36 mouse cellular contexts compared by ENCODE assay signal in genomic region chr10:76488265-76488664, GRCm38 (mm10). TPM values are rescaled to one million over a fixed set of nuclear protein-coding genes. Genes with fewer than 3 reads are reported as not detected.
DNase-seq lines count a peak whose midpoint lies in the region; ATAC-seq and TF ChIP-seq lines count a peak whose summit lies in the region.
"Had no signal": no experiment of that assay in that cellular context is flagged by ENCODE, and none has a peak within 500 bp of the region (broad histone marks: within the 10 kb centered on the region; RNA-seq: fewer than 3 reads in every experiment).

No protein-coding gene starts in this region.

- DNase-seq in MEL (ENCODE audit: low read depth, low spot score): peak; percentile 95
- peak in 1 of 3 experiments; percentile 11 for DNase-seq in liver, embryonic 14.5 days (ENCODE audit: low read depth in 3 of 3, low spot score in 3 of 3)
- no peak for DNase-seq in thymus, postnatal 0 days (ENCODE audit: low spot score)
- no peak for DNase-seq in thymus, postnatal 36 days
- no peak for DNase-seq in gastrocnemius, postnatal 10 days
- DNase-seq: adrenal gland, postnatal 14 days; cerebellum, adult 11 months; cerebellum, adult 9-11 months; gastrocnemius, adult 2 months; heart, postnatal 4 days; kidney, adult 18-20 months; kidney, postnatal 36 days; lung, adult 2 months; lung, postnatal 10 days; retina, postnatal 1 day; right cerebral cortex, postnatal 14 days; thymus, postnatal 25 days had no signal

- WGBS in liver, embryonic 14.5 days (ENCODE audit: insufficient replicate concordance): 22% methylated on average over 8 of the region's 8 CpGs

- H3K79me2 ChIP-seq in MEL (ENCODE audit: control insufficient read depth, insufficient read depth, low read length, poor library complexity): no peaks in the 10 kb centered on the region; the same call in 1 of the 2 replicates

- peak overlapping the region; percentile 83 for H3K27ac ChIP-seq in MEL (ENCODE audit: control insufficient read depth, low read depth, low read length)
- no peak overlapping the region for H3K27ac ChIP-seq in liver, embryonic 14.5 days
- H3K27ac ChIP-seq: embryonic facial prominence, embryonic 13.5 days; forebrain, embryonic 10.5 days; forebrain, embryonic 15.5 days; gastrocnemius, adult 2 months; heart, embryonic 15.5 days; hindbrain, embryonic 13.5 days; layer of hippocampus, adult 2 months; left cerebral cortex, adult 2 months; limb, embryonic 13.5 days; midbrain, embryonic 13.5 days; neural tube, embryonic 15.5 days had no signal

- TF ChIP-seq RAD21 in MEL (IDR thresholded peaks at IDR 0.05; ENCODE audit: low read depth, low read length): no peak

- TF ChIP-seq CTCF in MEL (IDR thresholded peaks at IDR 0.05 in 2 of 3, conservative IDR thresholded peaks at IDR 0.05 in 1 of 3; ENCODE audit: control insufficient read depth in 1 of 3, insufficient read depth in 1 of 3, low read depth in 2 of 3, low read length in 3 of 3, poor library complexity in 1 of 3, severe bottlenecking in 1 of 3): no peak
- no peak for TF ChIP-seq CTCF in liver, embryonic 14.5 days (IDR thresholded peaks at IDR 0.05; ENCODE audit: low read depth)

- peaks cover 14 to 19% of the 10 kb centered on the region in 2 experiments for H3K4me1 ChIP-seq in MEL (ENCODE audit: control insufficient read depth in 1 of 2, insufficient read depth in 2 of 2, low read length in 2 of 2)
- peaks cover 0 to 7% of the 10 kb centered on the region in 2 experiments; a peak in 2 of 4 replicates for H3K4me1 ChIP-seq in liver, embryonic 14.5 days (replicated peaks; ENCODE audit: control insufficient read depth in 2 of 2, insufficient read depth in 2 of 2, low read length in 1 of 2)
- peaks cover 80% of the 10 kb centered on the region for H3K4me1 ChIP-seq in megakaryocyte, embryonic 14.5 days
- H3K4me1 ChIP-seq: embryonic facial prominence, embryonic 13.5 days; forebrain, embryonic 10.5 days; forebrain, embryonic 15.5 days; heart, embryonic 15.5 days; hindbrain, embryonic 13.5 days; limb, embryonic 13.5 days; midbrain, embryonic 13.5 days; neural tube, embryonic 15.5 days had no signal

- H3K27me3 ChIP-seq in MEL (ENCODE audit: control insufficient read depth in 1 of 2, insufficient read depth in 2 of 2, low read length in 2 of 2): no peaks in the 10 kb centered on the region
- H3K27me3 ChIP-seq in liver, embryonic 14.5 days (ENCODE audit: control insufficient read depth, insufficient read depth, low read length): no peaks in the 10 kb centered on the region
- no peaks in the 10 kb centered on the region for H3K27me3 ChIP-seq in megakaryocyte, embryonic 14.5 days (replicated peaks)
- H3K27me3 ChIP-seq: embryonic facial prominence, embryonic 13.5 days; forebrain, embryonic 15.5 days; heart, embryonic 15.5 days; hindbrain, embryonic 13.5 days; limb, embryonic 13.5 days; midbrain, embryonic 13.5 days; neural tube, embryonic 15.5 days had no signal

- peak overlapping the region in 1 of 2 experiments; percentile 19; a peak in 2 of 4 replicates for H3K4me3 ChIP-seq in MEL (ENCODE audit: control insufficient read depth in 1 of 2, insufficient read depth in 1 of 2, low read depth in 2 of 2, low read length in 2 of 2)
- H3K4me3 ChIP-seq in liver, embryonic 14.5 days (ENCODE audit: insufficient read depth in 1 of 2, low read depth in 2 of 2, low read length in 2 of 2): no peak overlapping the region
- H3K4me3 ChIP-seq in megakaryocyte, embryonic 14.5 days (replicated peaks): peak overlapping the region; percentile 66
- H3K4me3 ChIP-seq: embryonic facial prominence, embryonic 13.5 days; forebrain, embryonic 10.5 days; forebrain, embryonic 15.5 days; gastrocnemius, adult 2 months; heart, embryonic 15.5 days; hindbrain, embryonic 13.5 days; layer of hippocampus, adult 2 months; left cerebral cortex, adult 2 months; limb, embryonic 13.5 days; midbrain, embryonic 13.5 days; neural tube, embryonic 15.5 days had no signal

- TF ChIP-seq EP300 in MEL (IDR thresholded peaks at IDR 0.05; ENCODE audit: low read depth in 1 of 2, low read length in 2 of 2): peak; percentile 90 to 93
- TF ChIP-seq EP300 in liver, embryonic 14.5 days (IDR thresholded peaks at IDR 0.05; ENCODE audit: low read depth): no peak

- H3K9me3 ChIP-seq in MEL (replicated peaks; ENCODE audit: insufficient read depth, low read length): no peaks in the 10 kb centered on the region
- no peaks in the 10 kb centered on the region for H3K9me3 ChIP-seq in liver, embryonic 14.5 days (ENCODE audit: control insufficient read depth, low read length)
- H3K9me3 ChIP-seq in megakaryocyte, embryonic 14.5 days: no peaks in the 10 kb centered on the region
- H3K9me3 ChIP-seq: embryonic facial prominence, embryonic 13.5 days; forebrain, embryonic 10.5 days; forebrain, embryonic 15.5 days; heart, embryonic 15.5 days; hindbrain, embryonic 13.5 days; limb, embryonic 13.5 days; midbrain, embryonic 13.5 days; neural tube, embryonic 15.5 days had no signal

- H3K36me3 ChIP-seq in MEL (ENCODE audit: control insufficient read depth in 1 of 2, insufficient read depth in 2 of 2, low read length in 2 of 2): peaks cover 6 to 22% of the 10 kb centered on the region in 2 experiments
- H3K36me3 ChIP-seq in liver, embryonic 14.5 days (replicated peaks; ENCODE audit: control insufficient read depth, insufficient read depth, low read depth): peaks cover 13% of the 10 kb centered on the region
- peaks cover 88% of the 10 kb centered on the region for H3K36me3 ChIP-seq in megakaryocyte, embryonic 14.5 days (replicated peaks; ENCODE audit: low read length)

- peak; percentile 40; the same call in 1 of the 2 replicates for ATAC-seq in granulocyte monocyte progenitor cell, adult 5-6 weeks (replicated peaks; ENCODE audit: poor library complexity, severe bottlenecking)
- peak; percentile 75 for ATAC-seq in liver, embryonic 14.5 days (ENCODE audit: insufficient read depth)
- ATAC-seq: CD4-positive, CD25-positive, alpha-beta regulatory T cell, adult 4 months; forebrain, embryonic 15.5 days; inflammation-experienced regulatory T-cells, adult 6 months; midbrain, embryonic 13.5 days had no signal

- H3K4me2 ChIP-seq in liver, embryonic 14.5 days (ENCODE audit: low read depth): no peak overlapping the region
- H3K4me2 ChIP-seq: embryonic facial prominence, embryonic 13.5 days; forebrain, embryonic 15.5 days; heart, embryonic 15.5 days; hindbrain, embryonic 13.5 days; limb, embryonic 13.5 days; midbrain, embryonic 13.5 days; neural tube, embryonic 15.5 days had no signal

- peak overlapping the region; percentile 59 for H3K9ac ChIP-seq in MEL (ENCODE audit: control insufficient read depth, low read depth, low read length, poor library complexity, severe bottlenecking)
- no peak overlapping the region for H3K9ac ChIP-seq in liver, embryonic 14.5 days (replicated peaks)
- H3K9ac ChIP-seq: embryonic facial prominence, embryonic 13.5 days; forebrain, embryonic 15.5 days; heart, embryonic 15.5 days; hindbrain, embryonic 13.5 days; limb, embryonic 13.5 days; midbrain, embryonic 13.5 days; neural tube, embryonic 15.5 days had no signal

- peak in 1 of 2 experiments; percentile 57; a peak in 2 of 4 replicates for TF ChIP-seq POLR2A in MEL (IDR thresholded peaks at IDR 0.05; ENCODE audit: control insufficient read depth in 1 of 2, insufficient read depth in 1 of 2, low read depth in 1 of 2, low read length in 2 of 2, poor library complexity in 1 of 2)

RNA-seq across cellular contexts. Expression of gene Ybey, which starts 19.4 kb away (rescaled TPM):
- 4.0 TPM in 2 replicates for total RNA-seq in MEL (2012; rRNA removed)
- polyA plus RNA-seq in MEL (2012; ENCODE audit: insufficient read depth in 1 of 2, insufficient read length in 2 of 2, low read depth in 1 of 2, low replicate concordance in 2 of 2, missing spikeins in 1 of 2): 1 to 10 TPM in 1 of 2 experiments, not detected in 1; 2.6 TPM
- 3.1 and 3.6 TPM in 2 replicates for total RNA-seq in granulocyte monocyte progenitor cell, adult 5-6 weeks (2014; fragmentation: Nextera tagmentation)
- 4.3 and 6.5 TPM in 2 replicates for total RNA-seq in granulocyte monocyte progenitor cell, adult 5-6 weeks (2017)
- polyA plus RNA-seq in liver, embryonic 14.5 days (2012; rRNA removed): 1.1 and 1.5 TPM in 2 replicates
- polyA plus RNA-seq in liver, embryonic 14.5 days (2014; fragmentation: Nextera tagmentation; extraction: Ambion mirVana): 1.8 TPM in 2 replicates
- polyA plus RNA-seq in megakaryocyte, embryonic 14.5 days (2012; ENCODE audit: insufficient read depth, low replicate concordance): 0.74 TPM in 1 of 2 replicates, not detected in the other
- polyA plus RNA-seq in thymus, postnatal 0 days (2015; fragmentation: Nextera tagmentation; extraction: Ambion mirVana): 5.6 and 6.3 TPM in 2 replicates
- total RNA-seq in gastrocnemius, postnatal 10 days (2021): 1 to 10 TPM; 3.5 to 3.7 TPM

RNA-seq across cellular contexts. Expression of gene Mcm3ap, which starts 19.5 kb away (rescaled TPM):
- total RNA-seq in MEL (2012; rRNA removed): 38.1 and 39.6 TPM in 2 replicates
- polyA plus RNA-seq in MEL (2012; ENCODE audit: insufficient read depth in 1 of 2, insufficient read length in 2 of 2, low read depth in 1 of 2, low replicate concordance in 2 of 2, missing spikeins in 1 of 2): 10 to 100 TPM in 1 of 2 experiments, not detected in 1; 57.0 TPM
- 63.4 and 84.6 TPM in 2 replicates for total RNA-seq in granulocyte monocyte progenitor cell, adult 5-6 weeks (2014; fragmentation: Nextera tagmentation)
- total RNA-seq in granulocyte monocyte progenitor cell, adult 5-6 weeks (2017): 50.6 and 60.1 TPM in 2 replicates
- polyA plus RNA-seq in liver, embryonic 14.5 days (2012; rRNA removed): 8.7 and 12.5 TPM in 2 replicates
- polyA plus RNA-seq in liver, embryonic 14.5 days (2014; fragmentation: Nextera tagmentation; extraction: Ambion mirVana): 23.4 and 24.7 TPM in 2 replicates
- polyA plus RNA-seq in megakaryocyte, embryonic 14.5 days (2012; ENCODE audit: insufficient read depth, low replicate concordance): 4.7 and 33.6 TPM in 2 replicates
- polyA plus RNA-seq in thymus, postnatal 0 days (2015; fragmentation: Nextera tagmentation; extraction: Ambion mirVana): 63.1 and 63.7 TPM in 2 replicates
- 10 to 100 TPM; 25.5 to 27.9 TPM for total RNA-seq in gastrocnemius, postnatal 10 days (2021)

RNA-seq across cellular contexts. Expression of gene 2610028H24Rik, which starts 39.4 kb away (rescaled TPM):
- 0.13 and 0.15 TPM in 2 replicates for total RNA-seq in MEL (2012; rRNA removed)
- under 1 TPM in 1 of 2 experiments, not detected in 1; 0.10 TPM for polyA plus RNA-seq in MEL (2012; ENCODE audit: insufficient read depth in 1 of 2, insufficient read length in 2 of 2, low read depth in 1 of 2, low replicate concordance in 2 of 2, missing spikeins in 1 of 2)
- not detected in 2 replicates for total RNA-seq in granulocyte monocyte progenitor cell, adult 5-6 weeks (2014; fragmentation: Nextera tagmentation)
- not detected in 2 replicates for total RNA-seq in granulocyte monocyte progenitor cell, adult 5-6 weeks (2017)
- not detected in 2 replicates for polyA plus RNA-seq in liver, embryonic 14.5 days (2012; rRNA removed)
- not detected in 2 replicates for polyA plus RNA-seq in liver, embryonic 14.5 days (2014; fragmentation: Nextera tagmentation; extraction: Ambion mirVana)
- polyA plus RNA-seq in megakaryocyte, embryonic 14.5 days (2012; ENCODE audit: insufficient read depth, low replicate concordance): not detected in 2 replicates
- 0.26 and 0.47 TPM in 2 replicates for polyA plus RNA-seq in thymus, postnatal 0 days (2015; fragmentation: Nextera tagmentation; extraction: Ambion mirVana)
- total RNA-seq in gastrocnemius, postnatal 10 days (2021): under 1 TPM; 0.21 to 0.38 TPM
- total RNA-seq: adrenal gland, postnatal 14 days; heart, postnatal 4 days; layer of hippocampus, adult 2 months; layer of hippocampus, postnatal 14 days; left cerebral cortex, adult 2 months; left cerebral cortex, postnatal 25 days had no signal
- polyA plus RNA-seq: embryonic facial prominence, embryonic 13.5 days; forebrain, embryonic 10.5 days; forebrain, embryonic 15.5 days; hindbrain, embryonic 13.5 days; inflammation-experienced regulatory T-cells, adult 6 months; kidney, embryonic 16.5 days; limb, embryonic 13.5 days; midbrain, embryonic 13.5 days; neural tube, embryonic 15.5 days; small intestine, adult 2 months; stomach, embryonic 14.5 days had no signal

RNA-seq across cellular contexts. Expression of gene Lss, which starts 43.1 kb away (rescaled TPM):
- total RNA-seq in MEL (2012; rRNA removed): 26.3 and 27.5 TPM in 2 replicates
- polyA plus RNA-seq in MEL (2012; ENCODE audit: insufficient read depth in 1 of 2, insufficient read length in 2 of 2, low read depth in 1 of 2, low replicate concordance in 2 of 2, missing spikeins in 1 of 2): 10 to 100 TPM; 27.5 to 28.3 TPM
- total RNA-seq in granulocyte monocyte progenitor cell, adult 5-6 weeks (2014; fragmentation: Nextera tagmentation): 1.8 and 13.6 TPM in 2 replicates
- total RNA-seq in granulocyte monocyte progenitor cell, adult 5-6 weeks (2017): 4.9 and 5.7 TPM in 2 replicates
- 26.0 and 31.7 TPM in 2 replicates for polyA plus RNA-seq in liver, embryonic 14.5 days (2012; rRNA removed)
- 45.2 and 46.6 TPM in 2 replicates for polyA plus RNA-seq in liver, embryonic 14.5 days (2014; fragmentation: Nextera tagmentation; extraction: Ambion mirVana)
- polyA plus RNA-seq in megakaryocyte, embryonic 14.5 days (2012; ENCODE audit: insufficient read depth, low replicate concordance): 13.1 and 30.8 TPM in 2 replicates
- 18.7 and 19.6 TPM in 2 replicates for polyA plus RNA-seq in thymus, postnatal 0 days (2015; fragmentation: Nextera tagmentation; extraction: Ambion mirVana)
- 10 to 100 TPM in 1 of 2 experiments, 1 to 10 TPM in 1; 7.0 to 10.1 TPM for total RNA-seq in gastrocnemius, postnatal 10 days (2021)

RNA-seq across cellular contexts. Expression of gene Pcnt, which starts 45.7 kb away (rescaled TPM):
- 30.7 and 34.1 TPM in 2 replicates for total RNA-seq in MEL (2012; rRNA removed)
- 10 to 100 TPM; 36.4 to 51.3 TPM for polyA plus RNA-seq in MEL (2012; ENCODE audit: insufficient read depth in 1 of 2, insufficient read length in 2 of 2, low read depth in 1 of 2, low replicate concordance in 2 of 2, missing spikeins in 1 of 2)
- total RNA-seq in granulocyte monocyte progenitor cell, adult 5-6 weeks (2014; fragmentation: Nextera tagmentation): 39.5 and 41.9 TPM in 2 replicates
- total RNA-seq in granulocyte monocyte progenitor cell, adult 5-6 weeks (2017): 53.6 and 55.6 TPM in 2 replicates
- polyA plus RNA-seq in liver, embryonic 14.5 days (2012; rRNA removed): 9.9 and 19.9 TPM in 2 replicates
- polyA plus RNA-seq in liver, embryonic 14.5 days (2014; fragmentation: Nextera tagmentation; extraction: Ambion mirVana): 9.3 and 11.6 TPM in 2 replicates
- polyA plus RNA-seq in megakaryocyte, embryonic 14.5 days (2012; ENCODE audit: insufficient read depth, low replicate concordance): 32.3 and 41.3 TPM in 2 replicates
- polyA plus RNA-seq in thymus, postnatal 0 days (2015; fragmentation: Nextera tagmentation; extraction: Ambion mirVana): 14.8 and 17.5 TPM in 2 replicates
- total RNA-seq in gastrocnemius, postnatal 10 days (2021): 10 to 100 TPM; 45.1 to 56.7 TPM
